Mouse (Mus musculus): Measurements from ENCODE around the gene Krt80. TPM values are rescaled to one million over a fixed set of nuclear protein-coding genes. Genes with fewer than 3 reads are reported as not detected.
A peak's percentile ranks its signal among the peaks of the same experiment; 100 is the strongest.
"Not testable (repeated sequence)": the region's sequence is repeated elsewhere in the genome, so short reads cannot be mapped to it uniquely, and the experiment has no call there.

Krt80 gene
- polyA plus RNA-seq, 1 experiment from 2014 or later, result 0.10 TPM

GRCm38 (mm10) chr15:101336474-101337174, 33.3 kb downstream of the Krt80 start:
- H3K27ac ChIP-seq, result peak overlapping the region; percentile 15; the same call in 1 of the 2 replicates
- peak; percentile 37 for ATAC-seq (ENCODE audit: low read depth)

GRCm38 (mm10) chr15:101333648-101334047, 36.3 kb downstream of the Krt80 start:
- DNase-seq (no peak), ATAC-seq (ENCODE audit: low read depth) (no peak)
- Histone ChIP-seq H3K4me1 (replicated peaks) (peaks cover 13% of the 10 kb centered on the region), H3K27ac (no peak overlapping the region), H3K36me3 (no peaks in the 10 kb centered on the region), H3K9ac (no peak overlapping the region), H3K4me2 (no peak overlapping the region), H3K4me3 (replicated peaks) (no peak overlapping the region), H3K9me3 (replicated peaks) (no peaks in the 10 kb centered on the region), H3K27me3 (peaks cover 6% of the 10 kb centered on the region; the same call in 1 of the 2 replicates)
- 19% methylated on average over 4 of the region's 4 CpGs for WGBS (ENCODE audit: insufficient replicate concordance)

More at GRCm38 (mm10) chr15:101336474-101337174, 33.3 kb downstream of the Krt80 start:
- peaks cover 6% of the 10 kb centered on the region; the same call in 1 of the 2 replicates for H3K27me3 ChIP-seq
- no peaks in the 10 kb centered on the region for H3K9me3 ChIP-seq (replicated peaks)
- H3K36me3 ChIP-seq, result no peaks in the 10 kb centered on the region
- WGBS (ENCODE audit: insufficient replicate concordance), result 14% methylated on average over 24 of the region's 24 CpGs
- H3K4me3 ChIP-seq (replicated peaks), result no peak overlapping the region
- DNase-seq, result no peak
- peaks cover 13% of the 10 kb centered on the region for H3K4me1 ChIP-seq (replicated peaks)
- no peak overlapping the region for H3K9ac ChIP-seq
- peak overlapping the region; percentile 37; the same call in 1 of the 2 replicates for H3K4me2 ChIP-seq

- H3K4me2 ChIP-seq, result no peak overlapping the region
- H3K9ac ChIP-seq, result no peak overlapping the region
- 15% methylated on average over 1 of the region's 1 CpGs for WGBS (ENCODE audit: insufficient replicate concordance)
- H3K4me1 ChIP-seq (replicated peaks), result peaks cover 13% of the 10 kb centered on the region
- no peaks in the 10 kb centered on the region for H3K36me3 ChIP-seq
- H3K4me3 ChIP-seq (replicated peaks), result no peak overlapping the region
- H3K27me3 ChIP-seq, result peaks cover 6% of the 10 kb centered on the region; the same call in 1 of the 2 replicates
- H3K27ac ChIP-seq, result no peak overlapping the region
- no peaks in the 10 kb centered on the region for H3K9me3 ChIP-seq (replicated peaks)
- ATAC-seq (ENCODE audit: low read depth), result no peak
- no peak for DNase-seq
These were observed 36.8 kb downstream of the Krt80 start for GRCm38 (mm10) chr15:101333165-101333564.

GRCm38 (mm10) chr15:101332370-101332769, 37.6 kb downstream of the Krt80 start:
- 56% methylated on average over 4 of the region's 4 CpGs for WGBS (ENCODE audit: insufficient replicate concordance)
- peaks cover 6% of the 10 kb centered on the region; the same call in 1 of the 2 replicates for H3K27me3 ChIP-seq
- ATAC-seq (ENCODE audit: low read depth), result no peak

GRCm38 (mm10) chr15:101331090-101331489, 38.9 kb downstream of the Krt80 start:
- H3K36me3 ChIP-seq, result no peaks in the 10 kb centered on the region
- H3K27ac ChIP-seq, result no peak overlapping the region
- peaks cover 3% of the 10 kb centered on the region for H3K4me1 ChIP-seq (replicated peaks)
- H3K4me3 ChIP-seq (replicated peaks), result no peak overlapping the region
- H3K9me3 ChIP-seq (replicated peaks), result no peaks in the 10 kb centered on the region
- H3K27me3 ChIP-seq, result peaks cover under 1% of the 10 kb centered on the region; the same call in 1 of the 2 replicates
- DNase-seq (no peak), ATAC-seq (ENCODE audit: low read depth) (no peak)
- H3K4me2 ChIP-seq, result no peak overlapping the region
- WGBS (ENCODE audit: insufficient replicate concordance), result 53% methylated on average over 4 of the region's 4 CpGs
- H3K9ac ChIP-seq, result no peak overlapping the region

More at GRCm38 (mm10) chr15:101332370-101332769, 37.6 kb downstream of the Krt80 start:
- H3K27ac ChIP-seq, result no peak overlapping the region
- no peak overlapping the region for H3K9ac ChIP-seq
- H3K9me3 ChIP-seq (replicated peaks), result no peaks in the 10 kb centered on the region
- H3K36me3 ChIP-seq, result no peaks in the 10 kb centered on the region
- peaks cover 12% of the 10 kb centered on the region for H3K4me1 ChIP-seq (replicated peaks)
- H3K4me2 ChIP-seq, result no peak overlapping the region
- no peak overlapping the region for H3K4me3 ChIP-seq (replicated peaks)
- no peak for DNase-seq

GRCm38 (mm10) chr15:101329564-101329892, 40.4 kb downstream of the Krt80 start:
- H3K9ac ChIP-seq, result no peak overlapping the region
- no peak overlapping the region for H3K4me2 ChIP-seq
- H3K9me3 ChIP-seq (replicated peaks), result no peaks in the 10 kb centered on the region
- ATAC-seq (ENCODE audit: low read depth) (no peak), DNase-seq (no peak)
- no peaks in the 10 kb centered on the region for H3K27me3 ChIP-seq
- 58% methylated on average over 3 of the region's 3 CpGs for WGBS (ENCODE audit: insufficient replicate concordance)
- H3K27ac ChIP-seq, result no peak overlapping the region
- H3K4me1 ChIP-seq (replicated peaks), result no peaks in the 10 kb centered on the region
- H3K36me3 ChIP-seq, result no peaks in the 10 kb centered on the region
- H3K4me3 ChIP-seq (replicated peaks), result no peak overlapping the region

- no peaks in the 10 kb centered on the region for H3K4me1 ChIP-seq (replicated peaks)
- H3K27ac ChIP-seq, result no peak overlapping the region
- no peak for ATAC-seq (ENCODE audit: low read depth)
These were observed 40.9 kb downstream of the Krt80 start for GRCm38 (mm10) chr15:101328876-101329563.

GRCm38 (mm10) chr15:101327282-101327681, 42.7 kb downstream of the Krt80 start:
- Histone ChIP-seq H3K27me3 (no peaks in the 10 kb centered on the region; the same call in 1 of the 2 replicates), H3K4me3 (replicated peaks) (no peak overlapping the region), H3K4me1 (replicated peaks) (no peaks in the 10 kb centered on the region), H3K9ac (no peak overlapping the region), H3K27ac (no peak overlapping the region), H3K36me3 (no peaks in the 10 kb centered on the region), H3K4me2 (no peak overlapping the region), H3K9me3 (replicated peaks) (0 out of 2 replicates have a peak, but pooled peaks cover 5% of the 10 kb centered on the region)
- DNase-seq (peak; percentile 38), ATAC-seq (ENCODE audit: low read depth) (peak; percentile 35)
- 2% methylated on average over 6 of the region's 6 CpGs for WGBS (ENCODE audit: insufficient replicate concordance)

More at GRCm38 (mm10) chr15:101328876-101329563, 40.9 kb downstream of the Krt80 start:
- H3K4me3 ChIP-seq (replicated peaks), result no peak overlapping the region
- no peaks in the 10 kb centered on the region for H3K36me3 ChIP-seq
- H3K27me3 ChIP-seq, result no peaks in the 10 kb centered on the region
- no peak overlapping the region for H3K4me2 ChIP-seq
- DNase-seq, result no peak
- 50% methylated on average over 3 of the region's 3 CpGs for WGBS (ENCODE audit: insufficient replicate concordance)
- H3K9me3 ChIP-seq (replicated peaks), result no peaks in the 10 kb centered on the region
- H3K9ac ChIP-seq, result no peak overlapping the region

- Histone ChIP-seq H3K36me3 (no peaks in the 10 kb centered on the region), H3K4me3 (replicated peaks) (no peak overlapping the region), H3K4me1 (replicated peaks) (peaks cover 6% of the 10 kb centered on the region), H3K4me2 (no peak overlapping the region), H3K27ac (no peak overlapping the region), H3K9ac (no peak overlapping the region), H3K27me3 (no peaks in the 10 kb centered on the region; the same call in 1 of the 2 replicates), H3K9me3 (replicated peaks) (0 out of 2 replicates have a peak, but pooled peaks cover 5% of the 10 kb centered on the region)
- WGBS (ENCODE audit: insufficient replicate concordance), result 28% methylated on average over 10 of the region's 10 CpGs
- DNase-seq, result peak; percentile 20
- ATAC-seq (ENCODE audit: low read depth), result 0 out of 2 replicates have a peak, but pooled peaks have one; percentile 21
These were observed 43.9 kb downstream of the Krt80 start for GRCm38 (mm10) chr15:101325991-101326534.

- DNase-seq; H3K27ac ChIP-seq; H3K4me2 ChIP-seq; H3K36me3 ChIP-seq; H3K9ac ChIP-seq; ATAC-seq (ENCODE audit: low read depth); H3K9me3 ChIP-seq (replicated peaks); H3K27me3 ChIP-seq; H3K4me3 ChIP-seq (replicated peaks): not testable (repeated sequence)
- H3K4me1 ChIP-seq (replicated peaks), result peaks cover 21% of the 10 kb centered on the region
These were observed 45.6 kb downstream of the Krt80 start for GRCm38 (mm10) chr15:101324409-101324808.

GRCm38 (mm10) chr15:101323511-101323910, 46.5 kb downstream of the Krt80 start:
- H3K36me3 ChIP-seq, result no peaks in the 10 kb centered on the region
- WGBS (ENCODE audit: insufficient replicate concordance), result 87% methylated on average over 5 of the region's 5 CpGs
- H3K27ac ChIP-seq, result no peak overlapping the region
- ATAC-seq (ENCODE audit: low read depth) (no peak), DNase-seq (no peak)
- H3K4me3 ChIP-seq (replicated peaks), result no peak overlapping the region
- 0 out of 2 replicates have a peak, but pooled peaks cover 5% of the 10 kb centered on the region for H3K9me3 ChIP-seq (replicated peaks)
- H3K4me2 ChIP-seq, result no peak overlapping the region
- peaks cover 29% of the 10 kb centered on the region for H3K4me1 ChIP-seq (replicated peaks)
- no peaks in the 10 kb centered on the region; the same call in 1 of the 2 replicates for H3K27me3 ChIP-seq
- no peak overlapping the region for H3K9ac ChIP-seq
